8 mouse cellular contexts compared by ENCODE assay signal in the genomic region with DNA sequence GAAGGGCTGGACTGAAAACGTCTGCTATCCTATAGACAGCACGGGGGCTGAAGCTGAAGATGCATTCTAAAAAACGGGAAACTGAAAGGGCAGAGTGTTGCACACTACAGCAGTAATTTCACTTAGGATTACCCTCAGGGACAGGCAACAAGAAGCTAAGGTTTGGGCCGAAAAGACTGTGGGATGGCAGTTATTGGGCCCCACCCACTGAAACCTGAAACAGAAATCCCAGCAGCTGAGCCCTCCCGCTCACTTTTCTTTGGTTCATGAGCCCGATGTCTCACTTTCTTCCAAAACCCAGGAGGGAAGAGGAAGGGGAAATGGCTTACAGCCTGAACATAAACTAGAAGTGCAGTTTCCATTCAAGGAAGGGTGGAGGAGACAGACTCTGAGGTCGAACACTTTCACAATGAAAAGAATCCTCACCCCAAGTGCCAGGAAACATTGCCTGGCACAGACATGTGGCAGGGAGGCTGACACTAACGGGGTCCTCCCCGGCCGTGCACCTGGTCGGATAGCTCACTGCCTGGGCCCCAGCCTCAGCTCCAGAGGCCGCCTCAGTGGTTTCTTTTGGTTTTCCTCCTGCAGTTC. TPM values are rescaled to one million over a fixed set of nuclear protein-coding genes. Genes with fewer than 3 reads are reported as not detected.
DNase-seq lines count a peak whose midpoint lies in the region; ATAC-seq and TF ChIP-seq lines count a peak whose summit lies in the region.

No protein-coding gene starts in this region.

- peaks cover 22% of the 10 kb centered on the region for H3K4me1 ChIP-seq in limb, embryonic 12.5 days (replicated peaks)
- H3K4me1 ChIP-seq in olfactory bulb, adult 2 months (ENCODE audit: control insufficient read depth, insufficient read depth, low read length): peaks cover 19% of the 10 kb centered on the region
- H3K4me1 ChIP-seq in midbrain, embryonic 13.5 days (replicated peaks): no peaks in the 10 kb centered on the region

- 0 out of 2 replicates have a peak, but pooled peaks cover 3% of the 10 kb centered on the region for H3K9me3 ChIP-seq in limb, embryonic 12.5 days
- no peaks in the 10 kb centered on the region for H3K9me3 ChIP-seq in midbrain, embryonic 13.5 days

- no peak overlapping the region for H3K9ac ChIP-seq in limb, embryonic 12.5 days (replicated peaks)
- no peak overlapping the region for H3K9ac ChIP-seq in midbrain, embryonic 13.5 days (replicated peaks)

- TF ChIP-seq POLR2A in olfactory bulb, adult 2 months (IDR thresholded peaks at IDR 0.05; ENCODE audit: insufficient read depth, low read depth, low read length): no peak

- 0 out of 2 replicates have a peak, but pooled peaks have one; percentile 5 for ATAC-seq in limb, embryonic 12.5 days (ENCODE audit: insufficient number of reproducible peaks, insufficient read depth, low FRiP score, low TSS enrichment, low read depth)
- ATAC-seq in midbrain, embryonic 13.5 days: no peak

- no peaks in the 10 kb centered on the region for H3K27me3 ChIP-seq in limb, embryonic 12.5 days
- no peaks in the 10 kb centered on the region for H3K27me3 ChIP-seq in midbrain, embryonic 13.5 days

- H3K27ac ChIP-seq in layer of hippocampus, adult 2 months: peak overlapping the region; percentile 32; the same call in 1 of the 2 replicates
- H3K27ac ChIP-seq in limb, embryonic 12.5 days: peak overlapping the region; percentile 47
- peak overlapping the region; percentile 42; the same call in 1 of the 2 replicates for H3K27ac ChIP-seq in olfactory bulb, adult 2 months (ENCODE audit: insufficient read depth, low read depth, low read length)
- H3K27ac ChIP-seq in midbrain, embryonic 13.5 days: no peak overlapping the region

- DNase-seq in layer of hippocampus, adult 2 months (ENCODE audit: low spot score in 2 of 2): no peak
- DNase-seq in layer of hippocampus, postnatal 14 days (ENCODE audit: low spot score in 2 of 2): no peak
- DNase-seq in gonadal fat pad, adult 2 months (ENCODE audit: low read depth): peak; percentile 6
- DNase-seq in left cerebral cortex, adult 8-10 months (ENCODE audit: low spot score in 2 of 2): no peak
- no peak for DNase-seq in left cerebral cortex, adult 18-20 months (ENCODE audit: low spot score in 2 of 2)

- H3K4me2 ChIP-seq in limb, embryonic 12.5 days: peak overlapping the region; percentile 33
- H3K4me2 ChIP-seq in midbrain, embryonic 13.5 days (replicated peaks): no peak overlapping the region

- 39% methylated on average over 12 of the region's 12 CpGs for WGBS in limb, embryonic 12.5 days
- WGBS in olfactory bulb, adult 2 months: 62% methylated on average over 12 of the region's 12 CpGs
- 64% methylated on average over 12 of the region's 12 CpGs for WGBS in midbrain, embryonic 13.5 days

- TF ChIP-seq CTCF in layer of hippocampus, adult 2 months (conservative IDR thresholded peaks at IDR 0.05): no peak
- no peak for TF ChIP-seq CTCF in olfactory bulb, adult 2 months (IDR thresholded peaks at IDR 0.05; ENCODE audit: insufficient read depth, low read depth, low read length)

- H3K36me3 ChIP-seq in limb, embryonic 12.5 days: no peaks in the 10 kb centered on the region
- no peaks in the 10 kb centered on the region for H3K36me3 ChIP-seq in midbrain, embryonic 13.5 days

- H3K4me3 ChIP-seq in layer of hippocampus, adult 2 months: no peak overlapping the region
- H3K4me3 ChIP-seq in limb, embryonic 12.5 days (replicated peaks): no peak overlapping the region
- no peak overlapping the region for H3K4me3 ChIP-seq in olfactory bulb, adult 2 months (ENCODE audit: insufficient read depth, low read depth, low read length)
- H3K4me3 ChIP-seq in midbrain, embryonic 13.5 days (replicated peaks): no peak overlapping the region

RNA-seq across cellular contexts. Expression of a gene that starts 33.5 kb away (rescaled TPM):
- 10 to 100 TPM; 17.9 to 18.5 TPM for total RNA-seq in layer of hippocampus, adult 2 months (2021)
- 10 to 100 TPM; 24.1 to 25.4 TPM for total RNA-seq in layer of hippocampus, postnatal 14 days (2021)
- polyA plus RNA-seq in gonadal fat pad, adult 2 months (2012; rRNA removed): 13.1 and 18.1 TPM in 2 replicates
- polyA plus RNA-seq in limb, embryonic 12.5 days (2016; fragmentation: Nextera tagmentation; extraction: Ambion mirVana): 8.8 and 9.9 TPM in 2 replicates
- not detected in 2 replicates for polyA plus RNA-seq in olfactory bulb, adult 2 months (2012; ENCODE audit: insufficient read depth, insufficient read length, low replicate concordance, missing spikeins)
- 10 to 100 TPM; 16.6 to 20.1 (median 18.3) TPM for total RNA-seq in left cerebral cortex, adult 8-10 months (2022)
- 10 to 100 TPM; 14.7 to 17.8 TPM for total RNA-seq in left cerebral cortex, adult 18-20 months (2021)
- polyA plus RNA-seq in midbrain, embryonic 13.5 days (2015; fragmentation: Nextera tagmentation; extraction: Ambion mirVana): 3.6 and 4.6 TPM in 2 replicates
